Mouse (Mus musculus): ENCODE measurements around the gene Agtpbp1. TPM values are rescaled to one million over a fixed set of nuclear protein-coding genes. Genes with fewer than 3 reads are reported as not detected.
A peak's percentile ranks its signal among the peaks of the same experiment; 100 is the strongest.
"Not testable (repeated sequence)": the region's sequence is repeated elsewhere in the genome, so short reads cannot be mapped to it uniquely, and the experiment has no call there.

The Agtpbp1 gene
- total RNA-seq, 2 experiments from 2014 or later: 351 to 374 TPM

DNA sequence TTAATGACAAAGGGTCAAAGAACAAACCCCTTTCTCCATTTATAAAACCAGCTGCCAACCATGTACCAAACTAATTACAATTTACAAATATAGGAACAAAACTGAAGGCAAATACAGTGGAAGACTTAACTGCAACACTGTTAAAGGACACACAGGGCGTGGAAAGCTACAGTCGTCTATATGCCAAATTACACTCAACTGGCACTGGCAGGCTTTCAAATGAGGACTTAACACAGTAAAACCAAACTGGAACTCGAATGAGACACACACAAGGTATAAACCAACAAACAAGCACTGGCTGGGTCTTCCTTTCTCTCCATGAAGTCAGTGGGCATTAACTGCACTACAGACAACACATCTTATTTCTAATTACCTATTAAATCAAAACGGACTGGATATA, 94.3 kb downstream of the Agtpbp1 start:
- no peak for DNase-seq (ENCODE audit: extremely low spot score in 1 of 2, low spot score in 1 of 2)

DNA sequence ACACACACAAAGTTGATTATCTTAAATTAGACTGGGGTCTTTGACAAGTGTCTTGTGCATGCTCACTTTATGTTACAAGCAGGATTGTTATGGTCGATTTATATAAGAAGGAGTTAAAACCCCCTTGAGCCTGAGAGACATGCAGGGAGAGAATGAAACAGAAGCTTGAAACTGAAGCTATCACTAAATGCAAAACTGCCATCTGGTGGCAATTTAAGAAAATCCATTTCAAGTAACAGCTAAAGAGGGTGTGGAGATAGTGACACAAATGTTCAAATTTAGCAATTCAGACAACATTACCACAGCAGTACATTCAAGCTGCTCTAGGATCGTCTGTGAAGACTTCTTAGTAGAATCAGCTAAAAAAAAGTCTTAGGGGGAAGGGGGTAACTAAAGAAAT, 95.9 kb downstream of the Agtpbp1 start:
- DNase-seq (ENCODE audit: extremely low spot score in 1 of 2, low spot score in 1 of 2): no peak

DNA sequence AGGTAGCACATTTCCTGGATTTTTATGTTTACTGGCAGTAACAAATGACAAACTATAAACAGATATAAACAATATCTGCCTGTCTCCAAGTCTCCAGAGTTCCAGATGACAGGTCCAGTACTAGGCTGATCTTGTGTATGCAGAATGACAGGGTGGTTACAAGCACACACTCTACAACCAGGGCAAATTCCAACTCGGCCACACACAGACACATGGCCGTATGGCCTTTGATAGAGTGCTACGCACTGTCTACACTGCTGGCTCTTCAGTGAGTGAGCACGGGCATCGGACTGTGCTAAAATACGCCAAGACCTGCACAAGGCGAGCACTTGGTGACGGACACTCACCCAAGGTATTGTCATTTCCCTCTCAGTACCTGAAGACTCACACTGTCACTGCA, 97.7 kb downstream of the Agtpbp1 start:
- DNase-seq (ENCODE audit: extremely low spot score in 1 of 2, low spot score in 1 of 2): no peak

DNA sequence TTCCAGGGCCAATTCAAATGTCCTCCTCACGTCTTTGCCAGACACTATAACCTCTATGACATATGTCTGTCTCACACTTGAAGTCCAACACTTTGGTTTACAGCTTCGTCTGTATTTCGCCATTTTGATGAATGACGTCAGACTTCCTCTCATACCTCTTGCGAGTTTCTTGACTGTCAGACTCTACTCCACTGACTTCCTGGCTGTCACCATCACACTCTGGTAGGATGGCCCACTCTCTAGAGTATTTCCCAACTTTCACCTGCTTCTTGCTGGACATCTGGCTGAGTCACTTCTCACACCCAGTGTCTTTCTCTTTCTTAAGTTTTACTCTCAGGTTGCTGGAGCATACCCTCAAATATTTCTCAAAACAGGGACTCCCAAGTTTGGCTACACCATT, 98.8 kb downstream of the Agtpbp1 start:
- DNase-seq (ENCODE audit: extremely low spot score in 1 of 2, low spot score in 1 of 2): no peak

DNA sequence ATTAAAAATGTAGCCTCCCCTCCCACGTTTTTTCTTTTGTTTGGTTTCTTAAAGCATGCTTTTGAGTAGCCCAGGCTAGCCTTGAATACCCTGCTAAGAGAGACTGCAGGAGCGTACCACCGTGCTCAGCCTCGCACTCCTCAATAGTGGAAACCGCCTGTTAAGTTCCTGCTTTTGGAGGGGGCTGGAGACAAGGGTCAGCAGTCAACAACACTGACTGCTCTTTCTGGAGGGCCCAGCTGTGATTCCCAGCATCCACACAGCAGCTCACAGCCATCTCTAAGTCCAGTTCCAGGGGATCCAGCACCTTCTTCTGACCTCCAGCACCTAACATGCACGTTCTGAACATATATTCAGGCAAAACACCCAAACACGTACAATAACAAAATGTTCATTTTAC, 99.6 kb downstream of the Agtpbp1 start:
- no peak for DNase-seq (ENCODE audit: extremely low spot score in 1 of 2, low spot score in 1 of 2)

DNA sequence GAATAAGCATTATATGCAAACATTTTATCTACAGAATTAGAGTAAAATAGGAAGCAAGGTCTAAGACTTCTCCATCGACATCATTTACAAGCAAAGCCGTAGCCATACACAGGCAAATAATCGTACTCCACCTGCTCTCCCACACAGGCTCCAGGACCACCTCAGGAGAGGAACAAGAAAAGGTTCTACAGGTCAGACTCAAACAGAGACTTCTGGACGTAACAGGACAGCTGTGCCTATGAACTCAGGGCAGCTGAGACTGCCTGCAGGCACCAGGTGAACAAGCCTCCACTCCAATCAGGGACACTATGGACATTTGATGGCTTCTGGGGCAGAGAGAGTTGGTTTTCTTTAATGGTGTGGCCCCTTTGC, 103.6 kb downstream of the Agtpbp1 start:
- DNase-seq (ENCODE audit: extremely low spot score in 1 of 2, low spot score in 1 of 2): no peak

DNA sequence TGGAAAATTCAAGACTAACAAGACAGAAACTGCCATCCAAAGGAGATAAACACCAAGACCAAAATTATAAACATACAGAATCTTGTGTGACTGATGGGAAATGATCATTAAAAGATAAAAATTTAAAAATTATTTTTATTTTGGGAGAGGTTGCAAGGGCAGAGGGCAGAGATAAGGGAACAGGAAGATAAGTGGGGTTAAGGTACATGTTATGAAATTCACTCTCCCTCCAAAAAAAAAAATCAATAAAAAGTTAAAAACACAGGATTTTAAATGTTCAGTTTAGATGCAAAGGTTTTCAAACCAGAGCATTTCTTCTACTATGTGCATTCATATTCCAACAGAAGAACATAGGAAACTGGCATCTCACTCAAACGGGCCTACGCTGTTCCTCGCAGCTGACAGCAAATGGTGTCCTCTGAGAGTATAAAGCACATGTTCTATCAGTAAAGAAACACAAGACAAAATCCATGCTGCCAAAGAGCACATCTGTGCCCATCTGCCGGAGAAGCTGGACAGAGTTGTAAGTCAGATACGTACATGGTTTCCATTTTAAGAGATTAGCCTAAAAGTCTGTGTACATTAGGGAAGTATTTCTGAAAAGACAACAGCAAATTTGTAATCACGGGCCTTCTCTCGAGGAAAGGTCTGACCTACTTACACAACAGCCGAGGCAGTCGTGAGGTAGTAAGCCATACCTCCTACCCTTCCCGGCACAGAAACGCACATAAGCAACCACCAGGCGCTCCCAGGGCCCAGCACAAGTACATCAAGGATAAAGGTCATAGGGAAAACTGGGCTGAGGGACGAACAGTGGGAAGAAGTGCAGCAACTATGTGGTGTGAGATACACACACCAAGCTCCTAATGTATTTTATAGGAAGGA, 104.2 kb downstream of the Agtpbp1 start:
- DNase-seq (ENCODE audit: extremely low spot score in 1 of 2, low spot score in 1 of 2): no peak

DNA sequence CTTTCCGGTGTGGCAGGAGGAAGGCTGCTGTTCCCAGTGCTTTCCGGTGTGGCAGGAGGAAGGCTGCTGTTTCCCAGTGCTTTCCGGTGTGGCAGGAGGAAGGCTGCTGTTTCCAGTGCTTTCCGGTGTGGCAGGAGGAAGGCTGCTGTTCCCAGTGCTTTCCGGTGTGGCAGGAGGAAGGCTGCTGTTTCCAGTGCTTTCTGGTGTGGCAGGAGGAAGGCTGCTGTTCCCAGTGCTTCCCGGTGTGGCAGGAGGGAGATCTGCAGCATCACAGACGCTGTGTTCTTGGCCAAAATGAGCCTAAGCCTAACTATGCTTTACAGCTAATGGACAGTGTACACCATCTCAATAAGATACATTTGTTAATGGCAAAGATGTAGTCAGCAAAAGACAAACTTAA, 107.1 kb downstream of the Agtpbp1 start:
- DNase-seq (ENCODE audit: extremely low spot score in 1 of 2, low spot score in 1 of 2): not testable (repeated sequence)

DNA sequence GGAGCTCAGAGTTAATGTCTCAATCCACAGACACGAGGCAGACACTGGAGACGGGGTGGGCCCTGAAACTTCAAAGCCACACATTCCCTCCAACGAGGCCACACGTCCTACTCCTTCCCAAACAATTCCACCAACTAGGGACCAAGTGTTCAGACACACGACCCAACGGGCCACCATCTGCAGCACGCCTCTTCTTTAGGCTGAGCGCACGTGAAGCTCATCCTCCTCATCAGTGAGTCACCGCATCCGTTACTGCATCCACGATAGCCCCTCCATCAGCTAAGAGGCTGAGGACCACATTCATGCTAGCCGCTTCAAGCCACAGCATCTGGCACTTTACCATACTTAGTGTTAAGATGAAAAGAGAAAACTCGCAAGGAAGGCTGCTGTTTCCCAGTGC, 107.6 kb downstream of the Agtpbp1 start:
- DNase-seq (ENCODE audit: extremely low spot score in 1 of 2, low spot score in 1 of 2): no peak

DNA sequence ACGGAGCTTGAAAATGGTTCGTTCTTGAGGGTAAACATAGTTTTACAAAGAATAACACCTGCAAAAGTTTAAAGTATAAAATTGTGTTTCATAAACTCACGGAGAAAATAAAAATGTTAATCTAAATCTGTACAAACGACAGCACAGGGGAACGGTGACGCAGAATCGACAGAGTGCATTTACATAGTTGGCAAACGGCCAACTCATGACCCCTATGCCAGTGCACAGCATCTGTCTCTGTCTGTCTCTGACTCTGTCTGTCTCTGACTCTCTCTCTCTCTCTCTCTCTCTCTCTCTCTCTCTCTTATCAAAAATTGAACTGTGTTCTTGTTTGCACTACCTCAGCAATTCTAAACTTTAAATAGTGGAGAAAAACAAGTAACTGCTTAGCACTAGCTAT, 110.1 kb downstream of the Agtpbp1 start:
- no peak for DNase-seq (ENCODE audit: extremely low spot score in 1 of 2, low spot score in 1 of 2)

DNA sequence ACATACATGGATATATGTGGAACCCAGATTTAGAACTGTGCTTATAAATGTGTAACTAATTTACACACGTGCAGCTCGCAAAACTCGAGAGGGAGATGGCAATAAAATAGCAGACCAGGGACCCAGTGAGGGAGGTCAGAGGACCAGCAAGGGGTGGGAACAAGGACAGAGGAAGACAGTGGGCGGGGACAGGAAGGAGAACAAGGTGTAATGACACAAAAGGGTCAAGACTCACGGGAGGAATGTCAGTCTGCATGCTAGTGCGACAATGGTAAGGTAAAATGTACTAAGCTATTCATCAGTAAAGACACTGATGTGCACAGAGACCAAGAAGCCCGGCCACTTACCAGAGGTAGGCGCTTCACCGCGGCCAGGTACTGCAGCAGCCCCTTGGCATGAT, 111.7 kb downstream of the Agtpbp1 start:
- DNase-seq (ENCODE audit: extremely low spot score in 1 of 2, low spot score in 1 of 2): no peak

DNA sequence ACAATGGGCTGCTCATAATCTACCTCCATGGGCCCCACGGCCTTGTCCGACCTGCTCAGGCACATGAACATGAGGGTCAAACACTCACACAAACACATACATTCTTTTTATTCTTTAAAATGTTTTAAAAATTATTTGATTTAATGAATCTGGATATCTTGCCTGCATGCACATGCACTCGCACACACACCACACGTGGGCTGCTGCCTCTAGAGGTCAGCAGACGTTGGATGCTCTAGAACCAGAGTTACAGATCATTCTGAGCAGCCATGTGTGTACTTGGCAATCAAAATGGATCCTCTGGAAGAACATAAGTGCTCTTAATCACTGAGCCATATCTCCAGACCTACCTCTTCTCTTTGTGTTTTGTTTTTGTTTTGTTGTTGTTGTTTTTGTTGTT, 112.8 kb downstream of the Agtpbp1 start:
- DNase-seq (ENCODE audit: extremely low spot score in 1 of 2, low spot score in 1 of 2): no peak

DNA sequence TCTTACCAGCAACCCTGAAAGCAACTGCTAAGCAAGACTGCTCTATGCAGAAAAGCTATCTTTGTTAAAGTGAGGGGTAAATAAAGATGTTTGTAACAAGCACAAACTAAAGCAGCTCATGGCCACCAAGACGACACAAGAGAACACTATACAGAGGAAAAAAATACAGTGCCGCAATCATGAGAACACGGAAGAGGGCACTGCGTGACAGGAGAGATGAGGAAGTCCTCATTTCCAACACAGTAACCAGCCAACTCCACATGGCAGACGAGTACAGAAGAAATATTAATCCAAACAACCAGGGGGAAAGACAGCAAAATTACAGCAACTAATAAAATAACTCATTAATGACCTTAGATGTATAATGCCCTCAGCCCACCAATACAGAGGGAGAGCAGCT, 115.3 kb downstream of the Agtpbp1 start:
- no peak for DNase-seq (ENCODE audit: extremely low spot score in 1 of 2, low spot score in 1 of 2)

DNA sequence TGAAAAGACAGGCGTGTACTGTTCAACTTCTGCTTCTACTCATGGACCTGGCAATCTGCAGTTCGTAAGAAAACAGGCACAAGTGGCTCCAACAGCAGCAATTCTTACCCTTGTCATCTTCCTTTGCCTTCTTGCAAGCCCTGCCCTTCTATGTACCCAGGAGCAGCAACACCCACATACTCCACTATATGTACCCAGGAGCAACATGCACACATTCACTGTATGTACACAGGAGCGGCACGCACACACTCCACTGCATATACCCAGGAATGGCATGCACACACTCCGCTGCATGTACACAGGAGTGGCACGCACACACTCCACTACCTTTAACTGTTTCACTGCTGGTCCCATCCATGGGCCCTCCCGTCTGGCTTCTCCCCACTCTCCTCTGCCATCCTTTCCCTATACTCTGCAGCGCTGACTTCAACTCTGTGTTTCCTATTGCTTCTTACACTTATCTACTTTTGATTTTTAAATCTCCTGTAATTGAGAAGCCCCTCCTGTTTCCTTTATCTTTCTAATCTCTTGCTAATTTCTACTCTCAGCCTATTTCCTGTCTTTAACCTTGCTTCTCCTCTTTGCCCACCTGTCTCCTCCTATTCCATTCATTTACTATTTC, 116.7 kb downstream of the Agtpbp1 start:
- no peak for DNase-seq (ENCODE audit: extremely low spot score in 1 of 2, low spot score in 1 of 2)

DNA sequence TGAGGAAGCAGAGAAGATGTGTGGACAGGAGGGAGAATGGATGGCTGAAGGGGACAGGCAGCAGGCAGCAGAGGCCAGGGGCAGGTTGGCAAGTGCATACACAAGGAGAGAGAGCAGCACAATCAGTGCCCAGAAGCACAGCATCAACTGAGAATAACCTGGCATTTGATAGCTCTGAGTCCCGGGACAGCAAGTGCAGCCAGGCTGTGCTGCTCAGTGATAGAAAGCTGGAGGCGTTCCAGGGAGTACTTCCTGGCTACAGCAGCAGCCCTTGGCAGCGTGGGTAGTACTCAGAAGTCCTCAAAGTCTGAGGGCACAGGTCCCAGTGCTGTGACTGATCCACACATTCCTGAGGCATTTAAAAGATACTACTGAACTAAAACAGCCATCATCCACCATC, 117.4 kb downstream of the Agtpbp1 start:
- DNase-seq (ENCODE audit: extremely low spot score in 1 of 2, low spot score in 1 of 2): peak in 1 of 2 experiments; percentile 42

DNA sequence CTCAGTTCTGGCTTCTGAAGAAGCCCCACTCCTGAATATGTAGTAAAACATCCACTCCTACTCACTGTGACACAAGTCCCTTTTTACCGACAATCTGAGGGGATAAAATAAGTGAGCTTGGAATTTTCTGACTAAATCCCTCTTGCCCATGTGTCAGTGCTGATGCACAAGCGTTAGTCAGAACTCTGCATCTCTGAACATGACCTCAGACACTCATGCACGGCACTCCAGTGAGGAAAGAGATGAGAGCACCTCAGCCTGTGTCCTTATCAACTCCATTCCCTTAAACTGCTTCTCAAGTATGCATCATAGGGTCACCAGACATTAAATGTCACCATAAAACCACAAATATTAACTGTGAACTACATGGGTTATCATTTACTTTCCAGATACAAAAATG, 124.1 kb downstream of the Agtpbp1 start:
- DNase-seq (ENCODE audit: extremely low spot score in 1 of 2, low spot score in 1 of 2): no peak

DNA sequence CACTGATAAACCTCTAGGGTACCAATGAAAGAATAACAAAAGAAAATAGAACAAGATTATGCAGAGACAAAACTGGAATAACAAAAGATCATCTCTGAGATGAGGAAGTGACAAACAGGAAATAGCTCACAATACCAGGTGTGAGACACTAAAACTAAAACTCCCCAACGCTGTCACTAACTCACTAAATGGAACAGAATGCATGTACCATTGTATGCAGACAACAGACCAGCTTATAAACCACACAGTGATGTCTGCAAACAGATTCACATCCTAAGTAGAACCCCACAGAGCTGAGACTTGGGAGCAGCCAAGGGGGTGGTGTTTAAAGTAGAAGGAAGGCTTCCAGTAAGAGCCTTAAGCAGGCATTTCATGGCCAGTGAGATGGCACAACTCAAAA, 128.8 kb downstream of the Agtpbp1 start:
- no peak for DNase-seq (ENCODE audit: extremely low spot score in 1 of 2, low spot score in 1 of 2)

DNA sequence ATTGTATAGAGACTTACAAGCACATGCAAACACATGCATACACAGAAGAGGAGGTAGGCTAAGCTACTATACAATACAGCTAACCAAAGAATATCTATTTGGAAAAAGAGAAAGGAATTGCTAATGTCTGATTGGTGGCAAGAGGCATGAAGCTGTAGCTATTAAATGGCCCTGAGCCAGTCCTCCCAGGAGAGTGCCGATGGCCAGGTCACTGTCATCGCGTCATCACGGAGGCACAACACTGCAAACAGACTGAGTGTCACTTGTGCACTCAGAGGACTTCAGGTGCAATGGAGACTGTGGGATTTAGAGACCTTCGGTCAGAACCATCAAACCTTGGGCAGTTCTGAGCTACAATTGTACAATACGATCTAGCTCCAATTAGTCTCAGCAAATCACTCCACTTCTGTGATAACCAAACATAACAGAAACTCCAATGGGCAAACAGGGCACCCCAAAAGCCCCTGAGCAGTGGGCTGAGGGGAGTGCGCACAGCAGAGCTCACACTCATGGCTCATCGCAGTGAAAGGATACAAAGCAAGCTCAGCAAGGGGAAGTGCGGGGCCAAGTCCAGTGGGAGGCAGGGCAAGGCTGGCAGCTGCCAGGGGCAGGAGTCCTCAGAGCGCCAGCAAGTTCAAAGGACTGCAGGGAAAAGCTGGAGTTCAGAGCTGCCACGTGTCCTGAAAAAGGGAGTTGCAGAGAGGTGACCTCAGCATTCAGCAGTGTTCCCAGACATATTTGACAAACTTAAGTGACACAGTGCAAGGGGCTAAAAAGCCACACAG, 130.8 kb downstream of the Agtpbp1 start:
- DNase-seq (ENCODE audit: extremely low spot score in 1 of 2, low spot score in 1 of 2): no peak

DNA sequence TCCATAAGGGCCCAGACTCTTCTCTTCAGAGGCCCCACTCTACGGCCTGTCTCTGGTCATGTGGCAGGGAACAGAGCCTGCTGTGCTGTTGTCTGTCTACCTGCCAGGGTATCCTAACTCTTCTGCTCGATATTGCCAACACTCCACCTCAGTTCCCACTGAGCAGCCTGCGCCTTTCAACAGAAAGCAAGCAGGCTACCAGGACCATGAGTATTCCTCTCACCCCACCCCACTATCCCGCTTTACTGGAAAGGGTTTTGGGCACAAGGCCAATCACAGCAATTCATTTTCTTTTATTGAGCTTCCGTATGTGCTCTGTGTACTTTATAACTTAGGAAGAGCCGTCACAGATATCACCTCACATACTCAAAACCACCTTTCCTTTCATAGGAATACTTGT, 131.4 kb downstream of the Agtpbp1 start:
- no peak for DNase-seq (ENCODE audit: extremely low spot score in 1 of 2, low spot score in 1 of 2)

DNA sequence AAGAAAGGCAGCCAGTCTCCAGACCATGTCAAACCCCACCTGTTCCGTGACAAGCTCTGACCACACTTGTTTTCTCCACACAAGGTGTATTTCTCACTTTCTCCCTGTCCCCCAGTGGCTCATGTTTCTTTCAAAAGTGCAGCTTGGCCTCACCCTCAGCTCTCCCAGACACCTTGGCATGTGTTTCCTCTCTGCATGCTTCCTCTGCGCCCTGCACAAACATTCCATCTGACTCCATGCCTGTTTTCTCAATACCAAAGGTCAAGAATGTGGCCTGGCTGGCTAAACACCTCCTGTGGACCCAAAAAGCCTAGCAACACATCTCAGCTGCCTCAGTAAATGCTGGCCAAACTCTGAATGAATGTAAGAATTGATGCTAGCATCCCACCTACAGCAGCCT, 132.0 kb downstream of the Agtpbp1 start:
- DNase-seq (ENCODE audit: extremely low spot score in 1 of 2, low spot score in 1 of 2): no peak

DNA sequence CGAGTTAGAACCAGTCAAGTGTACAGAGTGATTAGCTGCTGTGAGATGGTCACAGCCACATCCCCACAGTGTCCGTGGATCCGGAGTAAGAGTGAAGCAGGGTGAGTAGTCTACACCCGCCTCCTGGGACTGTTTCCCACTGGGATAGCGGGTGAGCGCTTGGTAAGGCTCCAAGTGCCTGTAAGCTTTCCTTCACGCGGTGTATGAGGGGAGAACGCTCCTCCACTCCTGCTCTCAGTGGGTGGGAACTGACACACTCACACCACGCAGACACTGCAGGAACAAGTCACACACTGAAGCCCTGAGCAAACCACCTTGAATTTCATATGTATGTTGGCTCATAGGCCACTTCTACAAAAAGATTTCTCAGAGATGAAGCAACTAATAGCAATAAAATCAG, 134.2 kb downstream of the Agtpbp1 start:
- no peak for DNase-seq (ENCODE audit: extremely low spot score in 1 of 2, low spot score in 1 of 2)

Data from layer of hippocampus, postnatal 25 days (tissue).